Mouse (Mus musculus) mesoderm, embryonic 11.5 days (tissue): ENCODE data around the gene Afdn.
"Not testable (repeated sequence)": the region's sequence is repeated elsewhere in the genome, so short reads cannot be mapped to it uniquely, and the experiment has no call there.

Source experiments
- DNase-seq: peaks from one replicate; pipeline ENCODE4 v3.0.0-alpha.2; 2012; ENCODE audit warnings: low read depth, low spot score

The Afdn gene

DNA sequence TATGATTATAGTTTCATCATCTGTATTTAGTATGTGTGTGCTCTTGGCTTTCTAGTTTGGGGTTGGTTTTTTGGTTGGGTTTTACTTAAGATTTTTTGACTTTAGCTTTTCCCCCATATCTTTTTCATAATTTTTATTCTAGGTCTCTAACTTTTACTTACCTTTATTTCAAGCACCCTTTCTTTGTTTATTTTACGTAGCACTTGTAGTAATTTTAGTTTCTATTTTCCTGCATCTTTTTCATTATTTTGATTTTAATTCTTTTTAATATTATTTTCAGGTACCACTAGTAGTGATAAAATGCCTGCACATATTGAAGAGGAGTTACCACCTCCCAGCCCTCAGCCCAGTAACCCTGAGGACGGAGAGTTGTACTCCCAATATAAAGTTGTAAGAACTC, 187.7 kb downstream of the Afdn start, which contains the start of gene Gm7168:
Gene Gm7168, plus strand, starts transcription at position 301 of the 400 bp plus-strand sequence.
- not testable (repeated sequence) for DNase-seq

DNA sequence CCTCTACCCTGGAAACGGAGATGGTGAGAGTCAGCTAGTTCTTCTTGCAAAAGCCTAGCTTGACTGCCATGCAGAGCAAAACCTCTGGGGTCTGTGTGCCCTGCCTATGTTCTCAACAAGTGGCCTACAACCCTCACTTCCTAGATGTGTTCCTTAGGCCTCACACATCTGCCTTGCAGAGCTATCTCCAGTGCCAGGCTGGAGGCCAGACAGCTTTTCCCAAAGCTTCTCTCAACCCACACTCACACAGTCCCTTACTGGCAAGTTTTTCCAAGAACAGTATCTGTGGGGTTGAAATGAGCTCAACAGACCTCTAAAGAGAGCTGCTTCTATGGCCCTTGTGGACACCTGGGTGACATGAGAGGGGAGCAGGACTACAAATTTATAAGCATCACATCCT, 191.2 kb downstream of the Afdn start:
- DNase-seq: not testable (repeated sequence)
